Mouse (Mus musculus) MEL (cell line): Measurements from ENCODE around the gene Hc. TPM values are rescaled to one million over a fixed set of nuclear protein-coding genes. Genes with fewer than 3 reads are reported as not detected.

ENCODE experiments used
- DNase-seq: peaks from one replicate; pipeline ENCODE4 v3.0.0; 2011; ENCODE audit warnings: low read depth, low spot score
- H3K27ac ChIP-seq: 2 replicates; pipeline ENCODE4 v1.5.1; 2012; ENCODE audit warnings: low read depth, mild to moderate bottlenecking, control low read depth, low read length, moderate library complexity; ENCODE audit not compliant: control insufficient read depth
- H3K27me3 ChIP-seq, 2 experiments: fragments of 150-350 bp in 1 of 2; sonication (generic) in 1 of 2; 2 replicates each; pipeline ENCODE4 v1.6.1; 2012; ENCODE audit warnings: low read length in 2 of 2, mild to moderate bottlenecking in 2 of 2, improper control_type of control experiment in 1 of 2, moderate library complexity in 1 of 2; ENCODE audit not compliant: insufficient read depth in 2 of 2, control insufficient read depth in 1 of 2
- H3K36me3 ChIP-seq, 2 experiments: 2 replicates each; pipeline ENCODE4 v1.6.1; 2012 to 2014; ENCODE audit warnings: low read length in 2 of 2, improper control_type of control experiment in 1 of 2, inconsistent platforms in 1 of 2, mild to moderate bottlenecking in 1 of 2; ENCODE audit not compliant: insufficient read depth in 2 of 2, control insufficient read depth in 1 of 2
- H3K4me1 ChIP-seq, 2 experiments: fragments of 150-350 bp in 1 of 2; sonication (generic) in 1 of 2; 2 replicates each; pipeline ENCODE4 v1.6.1; 2012; ENCODE audit warnings: low read length in 2 of 2, improper control_type of control experiment in 1 of 2, mild to moderate bottlenecking in 1 of 2; ENCODE audit not compliant: insufficient read depth in 2 of 2, control insufficient read depth in 1 of 2
- H3K4me3 ChIP-seq, 2 experiments: fragments of 150-350 bp in 1 of 2; sonication (generic) in 1 of 2; 2 replicates each; pipeline ENCODE4 v1.5.1; 2012; ENCODE audit warnings: low read depth in 2 of 2, low read length in 2 of 2, mild to moderate bottlenecking in 2 of 2, moderate library complexity in 2 of 2, control low read depth in 1 of 2, improper control_type of control experiment in 1 of 2; ENCODE audit not compliant: control insufficient read depth in 1 of 2, insufficient read depth in 1 of 2
- H3K79me2 ChIP-seq: 2 replicates; pipeline ENCODE4 v1.6.1; 2012; ENCODE audit warnings: mild to moderate bottlenecking, low read length, moderate library complexity; ENCODE audit not compliant: control insufficient read depth, poor library complexity, insufficient read depth
- H3K9ac ChIP-seq: 2 replicates; pipeline ENCODE4 v1.6.1; 2012; ENCODE audit warnings: low read depth, mild to moderate bottlenecking, control low read depth, low read length, moderate library complexity; ENCODE audit not compliant: control insufficient read depth, poor library complexity, severe bottlenecking
- H3K9me3 ChIP-seq: fragments of 150-350 bp; sonication (generic); replicated peaks from 2 replicates; pipeline ENCODE4 v1.6.1; 2012; ENCODE audit warnings: mild to moderate bottlenecking, low read length, improper control_type of control experiment, moderate library complexity; ENCODE audit not compliant: insufficient read depth
- CHD2 ChIP-seq: IDR thresholded peaks from 2 replicates; pipeline ENCODE4 v1.6.1; 2011; ENCODE audit warnings: low read length, improper control_type of control experiment
- ETS1 ChIP-seq: IDR thresholded peaks from 2 replicates; pipeline ENCODE4 v1.6.1; 2012; ENCODE audit warnings: low read depth, mild to moderate bottlenecking, inconsistent platforms, low read length, improper control_type of control experiment, moderate library complexity
- JUND ChIP-seq: IDR thresholded peaks from 2 replicates; pipeline ENCODE4 v1.6.1; 2011; ENCODE audit warnings: low read depth, mild to moderate bottlenecking, improper control_type of control experiment, low read length
- MAX ChIP-seq: IDR thresholded peaks from 2 replicates; pipeline ENCODE4 v1.6.1; 2011; ENCODE audit warnings: low read length, improper control_type of control experiment
- MEF2A ChIP-seq: IDR thresholded peaks from 2 replicates; pipeline ENCODE4 v1.6.1; 2014; ENCODE audit warnings: low read depth, mild to moderate bottlenecking, inconsistent platforms, low read length, improper control_type of control experiment; ENCODE audit not compliant: poor library complexity, insufficient replicate concordance, severe bottlenecking; ENCODE audit errors: extremely low read depth
- MXI1 ChIP-seq: IDR thresholded peaks from 2 replicates; pipeline ENCODE4 v1.6.1; 2011; ENCODE audit warnings: mild to moderate bottlenecking, low read depth, low read length, improper control_type of control experiment
- MYB ChIP-seq: IDR thresholded peaks from 2 replicates; pipeline ENCODE4 v1.6.1; 2011; ENCODE audit warnings: mild to moderate bottlenecking, low read depth, low read length, improper control_type of control experiment
- RAD21 ChIP-seq: IDR thresholded peaks from 2 replicates; pipeline ENCODE4 v1.6.1; 2011; ENCODE audit warnings: mild to moderate bottlenecking, low read depth, low read length, improper control_type of control experiment
- SIN3A ChIP-seq: IDR thresholded peaks from 2 replicates; pipeline ENCODE4 v1.6.1; 2012; ENCODE audit warnings: low read length, improper control_type of control experiment, inconsistent platforms
- TAL1 ChIP-seq: IDR thresholded peaks from 2 replicates; pipeline ENCODE4 v1.6.1; 2012; ENCODE audit warnings: mild to moderate bottlenecking, inconsistent platforms, low read length, moderate library complexity, mixed read lengths
- TBP ChIP-seq: IDR thresholded peaks from 2 replicates; pipeline ENCODE4 v1.8.0; 2011; ENCODE audit warnings: low read depth, low read length, improper control_type of control experiment
- UBTF ChIP-seq: IDR thresholded peaks from 2 replicates; pipeline ENCODE4 v1.6.1; 2012; ENCODE audit warnings: low read depth, mild to moderate bottlenecking, inconsistent platforms, low read length, improper control_type of control experiment, moderate library complexity, borderline replicate concordance; ENCODE audit not compliant: insufficient read depth
- ZC3H11A ChIP-seq: IDR thresholded peaks from 2 replicates; pipeline ENCODE4 v1.6.1; 2012; ENCODE audit warnings: low read depth, mild to moderate bottlenecking, inconsistent platforms, low read length, improper control_type of control experiment
- ZNF384 ChIP-seq: IDR thresholded peaks from 2 replicates; pipeline ENCODE4 v1.6.1; 2012; ENCODE audit warnings: low read depth, mild to moderate bottlenecking, inconsistent platforms, low read length, improper control_type of control experiment
- polyA plus RNA-seq, 2 experiments: library from polyadenylated mRNA; stranded (reverse) in 1 of 2; unstranded in 1 of 2; fragments of >175 nt in 1 of 2; fragments of >200 nt in 1 of 2; gene quantifications; 2 replicates each; pipeline versions ENCODE4 v1.2.1 to v1.2.4; 2012; ENCODE audit warnings: low replicate concordance in 2 of 2, low read depth in 1 of 2; ENCODE audit not compliant: insufficient read length in 2 of 2, insufficient read depth in 1 of 2, missing spikeins in 1 of 2
- total RNA-seq: library from RNA; depleted of rRNA; stranded (reverse); fragments of 300-350 nt; gene quantifications from 2 replicates; pipeline ENCODE4 v1.2.3, GENCODE M21; 2012

The Hc gene
- total and polyA plus RNA-seq, 3 experiments, result not detected

DNA sequence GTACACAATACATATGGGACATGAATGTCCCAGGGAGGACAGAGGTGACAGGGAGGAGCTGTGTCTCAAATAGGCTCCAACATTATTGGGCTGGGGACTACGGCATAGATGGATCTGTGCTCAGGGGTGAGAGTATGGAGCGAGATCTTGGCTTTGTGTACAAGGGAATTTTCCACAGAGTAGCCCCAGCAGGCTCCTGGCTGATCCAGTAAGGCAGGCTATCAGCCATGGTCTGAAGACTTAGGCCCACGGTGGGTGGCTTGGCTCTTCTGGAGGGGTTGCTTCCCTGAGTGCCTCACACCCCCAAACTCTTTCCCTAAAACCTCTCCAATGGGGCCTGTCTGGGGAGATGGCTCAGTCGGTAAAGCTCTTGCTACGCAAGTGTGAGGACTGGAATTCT, 121.0 kb downstream of the Hc start:
- no peaks in the 10 kb centered on the region for H3K4me1 ChIP-seq
- H3K9me3 ChIP-seq, result no peaks in the 10 kb centered on the region
- H3K36me3 ChIP-seq, result no peaks in the 10 kb centered on the region
- DNase-seq, result no peak
- no peak overlapping the region for H3K4me3 ChIP-seq
- H3K27me3 ChIP-seq, result peaks cover 6 to 13% of the 10 kb centered on the region in 2 experiments
- no peak for TF ChIP-seq ZNF384
- no peak for TF ChIP-seq RAD21
- TF ChIP-seq MEF2A, result no peak
- no peak for TF ChIP-seq SIN3A
- TF ChIP-seq MAX, result no peak
- TF ChIP-seq CHD2, result no peak
- TF ChIP-seq JUND, result no peak
- TF ChIP-seq MXI1, result no peak
- no peak for TF ChIP-seq ETS1
- TF ChIP-seq TBP, result no peak
- no peak for TF ChIP-seq TAL1
- no peak for TF ChIP-seq ZC3H11A
- H3K79me2 ChIP-seq, result no peaks in the 10 kb centered on the region
- H3K27ac ChIP-seq, result no peak overlapping the region
- no peak overlapping the region for H3K9ac ChIP-seq

DNA sequence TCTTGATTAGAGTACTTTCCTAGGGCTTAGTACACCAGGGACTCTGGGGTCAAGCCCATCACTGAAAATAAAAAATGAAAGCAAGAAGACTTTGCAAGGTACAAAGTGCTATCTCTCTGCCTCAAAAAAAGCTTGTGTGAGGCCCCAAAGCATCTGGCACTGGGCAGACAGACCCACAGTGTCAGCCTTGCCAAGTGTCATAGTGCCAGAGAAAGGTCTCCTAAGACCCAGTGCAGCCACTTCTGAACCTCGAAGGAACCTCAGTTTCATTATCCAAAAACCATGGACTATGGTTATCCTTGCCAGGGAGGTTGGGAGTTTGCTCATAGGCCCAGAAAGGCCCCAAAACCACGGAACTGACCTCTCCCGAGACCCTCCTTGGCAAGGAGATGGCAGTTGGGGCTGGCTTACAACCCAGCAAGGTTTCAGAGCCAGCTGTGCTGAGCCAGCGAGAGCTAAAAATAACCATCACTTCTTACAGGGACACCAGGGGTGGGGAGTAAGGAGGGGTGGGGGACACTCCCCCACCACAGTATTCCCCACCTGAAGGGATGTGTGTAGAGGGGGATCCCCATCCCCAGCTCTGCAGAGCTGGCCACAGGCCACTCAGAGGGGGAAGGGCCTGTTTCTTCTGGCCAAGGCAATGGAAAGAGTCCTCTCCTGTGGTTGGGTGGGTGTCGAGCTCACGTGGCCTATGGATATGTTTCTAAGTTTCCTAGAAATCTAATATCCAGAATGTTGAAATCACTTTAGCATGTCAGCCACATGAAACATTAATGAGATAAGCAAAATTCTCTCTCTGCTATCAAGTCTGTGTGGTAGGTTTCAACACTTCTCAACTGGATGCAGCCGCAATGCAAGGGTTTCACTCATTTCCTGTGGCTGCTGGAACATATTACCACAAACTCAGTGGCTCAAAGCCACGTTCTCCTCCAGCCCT, 122.7 kb downstream of the Hc start:
- no peak overlapping the region for H3K9ac ChIP-seq
- H3K4me1 ChIP-seq, result no peaks in the 10 kb centered on the region
- no peak for TF ChIP-seq UBTF
- TF ChIP-seq ETS1, result no peak
- TF ChIP-seq MYB, result no peak
- peaks cover 6 to 12% of the 10 kb centered on the region in 2 experiments for H3K27me3 ChIP-seq
- no peak overlapping the region for H3K4me3 ChIP-seq
- H3K27ac ChIP-seq, result no peak overlapping the region
- no peaks in the 10 kb centered on the region for H3K9me3 ChIP-seq
- no peaks in the 10 kb centered on the region for H3K79me2 ChIP-seq
- DNase-seq, result peak; percentile 16
- no peaks in the 10 kb centered on the region for H3K36me3 ChIP-seq
